Mouse (Mus musculus) 416B (cell line): ENCODE data around the gene Cyp2d40.
A peak's percentile ranks its signal among the peaks of the same experiment; 100 is the strongest.
"Not testable (repeated sequence)": the region's sequence is repeated elsewhere in the genome, so short reads cannot be mapped to it uniquely, and the experiment has no call there.

ENCODE experiments used
- DNase-seq: peaks from one replicate; pipeline ENCODE4 v3.0.0; 2011; ENCODE audit warnings: low read depth

Gene Cyp2d40

GRCm38 (mm10) chr15:82763631-82764420 is at the start of gene Cyp2d40:
TSS of gene Cyp2d40 (minus strand) at chr15:82764183.
- no peak for DNase-seq

GRCm38 (mm10) chr15:82810556-82810955 is 46.6 kb upstream of the Cyp2d40 start:
- DNase-seq: no peak

GRCm38 (mm10) chr15:82809511-82809910 is 45.5 kb upstream of the Cyp2d40 start:
- no peak for DNase-seq

GRCm38 (mm10) chr15:82806969-82807763 is 43.2 kb upstream of the Cyp2d40 start:
- DNase-seq: peak; percentile 22

- DNase-seq: peak; percentile 82
Observed at GRCm38 (mm10) chr15:82804708-82805639, 41.0 kb upstream of the Cyp2d40 start.

- no peak for DNase-seq
Observed at GRCm38 (mm10) chr15:82795936-82796440, 32.0 kb upstream of the Cyp2d40 start.

- no peak for DNase-seq
Observed at GRCm38 (mm10) chr15:82794277-82794676, 30.3 kb upstream of the Cyp2d40 start, which contains the start of gene Cyp2d26. TSS of gene Cyp2d26 (minus strand) at chr15:82794294.

GRCm38 (mm10) chr15:82793868-82794267 is 29.9 kb upstream of the Cyp2d40 start:
- DNase-seq: no peak

- DNase-seq: no peak
Observed at GRCm38 (mm10) chr15:82793454-82793853, 29.5 kb upstream of the Cyp2d40 start.

- no peak for DNase-seq
Observed at GRCm38 (mm10) chr15:82792566-82792965, 28.6 kb upstream of the Cyp2d40 start.

- DNase-seq: no peak
Observed at GRCm38 (mm10) chr15:82784581-82784980, 20.6 kb upstream of the Cyp2d40 start.

GRCm38 (mm10) chr15:82783800-82784199 is 19.8 kb upstream of the Cyp2d40 start:
- DNase-seq: no peak

GRCm38 (mm10) chr15:82777856-82778255 is 13.9 kb upstream of the Cyp2d40 start:
- not testable (repeated sequence) for DNase-seq

GRCm38 (mm10) chr15:82765943-82766342 is 2.0 kb upstream of the Cyp2d40 start:
- no peak for DNase-seq

- no peak for DNase-seq
Observed at GRCm38 (mm10) chr15:82764881-82765280, 898 bp upstream of the Cyp2d40 start.

- no peak for DNase-seq
Observed at GRCm38 (mm10) chr15:82748141-82748540, 15.8 kb downstream of the Cyp2d40 start.

- DNase-seq: no peak
Observed at GRCm38 (mm10) chr15:82747516-82747915, 16.5 kb downstream of the Cyp2d40 start.

GRCm38 (mm10) chr15:82733331-82733925 is 30.6 kb downstream of the Cyp2d40 start:
- not testable (repeated sequence) for DNase-seq
